Mouse (Mus musculus) forelimb bud, embryonic 11.5 days (tissue): ENCODE results near the gene Mrnip.
A peak's percentile ranks its signal among the peaks of the same experiment; 100 is the strongest.

Experiments
- DNase-seq: peaks from one replicate; pipeline ENCODE4 v3.0.0-alpha.2; 2012; ENCODE audit warnings: low read depth, low spot score

The Mrnip gene

GRCm38 (mm10) chr11:50159347-50159746 is 14.9 kb upstream of the Mrnip start:
- DNase-seq: no peak

GRCm38 (mm10) chr11:50161578-50162304 is 12.5 kb upstream of the Mrnip start:
- peak; percentile 55 for DNase-seq

DNA sequence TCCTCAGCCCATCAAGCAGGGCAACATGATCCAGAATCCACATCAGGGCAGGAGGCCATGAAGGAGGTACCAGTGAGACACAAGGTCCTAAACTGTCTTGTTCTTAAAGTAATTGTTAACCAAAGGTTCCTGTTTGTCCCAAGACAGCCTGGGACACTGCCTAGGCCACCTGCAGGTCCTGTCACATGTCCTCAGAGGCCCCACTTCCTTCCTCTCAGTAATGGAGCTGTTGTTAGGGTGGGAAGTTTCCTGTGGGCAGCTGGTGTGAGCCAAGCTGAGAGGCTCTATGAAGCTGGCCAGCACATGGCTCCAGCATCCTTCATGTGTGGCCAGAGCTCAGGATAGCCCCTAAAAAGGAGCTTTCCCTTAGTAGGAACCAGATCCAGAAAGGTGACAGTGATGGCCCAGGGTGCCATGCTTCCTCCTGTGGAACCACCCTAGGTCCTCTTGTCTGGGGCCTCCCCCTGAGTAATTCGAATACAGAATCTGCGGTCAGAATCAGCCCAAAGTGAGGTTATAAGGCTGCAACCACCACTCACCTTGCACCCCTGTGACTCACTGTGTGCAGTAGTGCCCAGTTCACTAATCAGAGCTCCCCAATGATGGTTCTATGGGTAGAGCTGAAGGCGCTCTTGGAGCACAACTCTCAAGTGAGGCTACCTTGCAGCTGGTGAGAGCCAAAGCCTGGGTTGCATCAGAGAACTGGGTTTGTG is 11.8 kb upstream of the Mrnip start:
- DNase-seq: no peak

- no peak for DNase-seq
Measured at GRCm38 (mm10) chr11:50168352-50168751, 5.9 kb upstream of the Mrnip start.

DNA sequence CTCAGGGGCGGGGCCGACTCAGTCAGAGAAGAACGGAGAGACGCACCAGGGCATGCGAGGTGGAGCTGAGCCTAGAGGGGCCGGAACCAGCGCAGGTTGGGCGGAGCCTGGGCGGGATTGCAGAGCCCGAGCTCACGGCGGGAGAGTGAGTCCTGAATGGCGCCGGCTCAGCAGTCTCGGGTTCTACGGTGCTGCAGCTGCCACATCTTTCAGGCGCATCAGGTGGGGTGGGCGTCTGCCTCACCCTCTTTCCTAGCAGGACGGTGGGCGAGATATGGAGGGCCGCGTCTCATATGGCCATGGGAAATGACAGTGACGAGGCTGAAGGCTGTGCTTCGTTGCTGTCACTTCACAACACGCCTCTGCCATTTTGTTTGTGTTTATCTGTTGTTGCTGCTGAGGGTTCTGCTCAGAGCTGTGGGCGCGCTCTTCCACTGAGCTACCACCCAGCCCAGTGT is 515 bp downstream of the Mrnip start:
- peak; percentile 94 for DNase-seq

GRCm38 (mm10) chr11:50176351-50176750 is 2.1 kb downstream of the Mrnip start:
- DNase-seq: no peak

- no peak for DNase-seq
Measured at GRCm38 (mm10) chr11:50177111-50177510, 2.9 kb downstream of the Mrnip start.

DNA sequence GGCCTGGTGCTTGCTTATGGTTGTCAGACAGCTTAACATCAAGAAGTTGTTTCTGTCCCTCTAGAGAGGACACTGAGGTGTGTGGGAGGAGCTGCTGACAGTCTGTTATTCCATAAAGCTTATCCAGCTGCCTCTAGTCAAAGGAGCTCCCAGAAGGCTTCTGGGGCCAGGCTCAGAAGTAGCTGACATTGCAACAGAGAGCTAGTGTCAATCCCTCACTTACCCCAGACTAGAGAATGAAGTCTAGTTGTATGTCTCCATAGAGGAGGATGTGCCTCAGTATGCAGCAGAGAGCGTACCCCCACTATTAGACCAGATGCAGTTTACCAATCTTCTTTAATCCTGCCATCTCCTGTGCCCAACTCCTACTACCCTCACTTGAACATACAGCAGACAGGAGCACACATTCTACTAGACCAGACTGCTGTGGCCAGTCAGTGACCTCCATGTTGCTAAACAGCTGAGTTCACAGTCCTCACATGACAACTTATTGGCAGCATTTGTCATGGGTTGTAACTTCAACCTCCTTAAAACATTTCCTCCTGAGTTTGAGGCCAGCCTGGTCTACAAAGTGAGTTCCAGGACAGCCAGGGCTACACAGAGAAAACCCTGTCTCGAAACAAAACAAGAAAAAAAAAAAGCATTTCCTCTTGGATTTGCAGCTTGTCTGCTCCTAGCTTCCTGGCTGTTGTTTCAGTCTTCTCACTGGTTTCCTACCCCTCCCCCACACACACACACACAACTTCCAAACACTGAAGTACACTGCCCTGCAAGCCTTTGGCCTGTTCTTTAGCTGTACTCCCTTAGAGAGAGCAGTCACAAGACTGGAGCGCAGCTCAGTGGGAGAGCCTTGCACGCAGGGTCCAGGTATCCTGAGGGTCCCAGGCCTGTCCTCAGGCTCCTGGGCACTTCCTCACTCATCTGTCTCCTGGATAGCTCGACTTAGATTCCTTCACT is 4.6 kb downstream of the Mrnip start:
- no peak for DNase-seq

GRCm38 (mm10) chr11:50180478-50181231 is 6.4 kb downstream of the Mrnip start:
- no peak for DNase-seq

- no peak for DNase-seq
Measured at GRCm38 (mm10) chr11:50182702-50183101, 8.5 kb downstream of the Mrnip start.

GRCm38 (mm10) chr11:50184788-50185187 is 10.5 kb downstream of the Mrnip start:
- no peak for DNase-seq

DNA sequence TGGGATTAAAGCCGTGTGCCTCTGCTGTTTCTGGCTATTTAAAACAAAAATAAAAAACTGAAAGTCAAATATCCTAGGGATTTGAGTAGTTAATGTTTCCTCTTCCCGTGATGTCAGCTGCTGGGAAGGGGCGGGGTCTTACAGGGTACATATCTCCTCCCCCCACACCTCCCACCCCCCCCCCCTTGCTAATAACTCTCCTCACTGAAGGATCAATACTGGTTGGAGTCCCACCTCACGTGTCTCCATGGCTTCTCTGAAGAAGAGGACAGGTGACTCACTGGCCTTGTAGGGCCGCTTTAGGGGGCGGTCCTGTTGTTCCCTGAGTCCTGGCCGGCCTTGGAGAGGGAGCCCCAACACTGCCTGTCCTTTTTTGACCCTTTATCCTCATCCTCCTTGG is 14.4 kb downstream of the Mrnip start:
- DNase-seq: no peak

GRCm38 (mm10) chr11:50190362-50190761 is 16.1 kb downstream of the Mrnip start:
- DNase-seq: no peak

GRCm38 (mm10) chr11:50192278-50192677 is 18.0 kb downstream of the Mrnip start:
- no peak for DNase-seq

DNA sequence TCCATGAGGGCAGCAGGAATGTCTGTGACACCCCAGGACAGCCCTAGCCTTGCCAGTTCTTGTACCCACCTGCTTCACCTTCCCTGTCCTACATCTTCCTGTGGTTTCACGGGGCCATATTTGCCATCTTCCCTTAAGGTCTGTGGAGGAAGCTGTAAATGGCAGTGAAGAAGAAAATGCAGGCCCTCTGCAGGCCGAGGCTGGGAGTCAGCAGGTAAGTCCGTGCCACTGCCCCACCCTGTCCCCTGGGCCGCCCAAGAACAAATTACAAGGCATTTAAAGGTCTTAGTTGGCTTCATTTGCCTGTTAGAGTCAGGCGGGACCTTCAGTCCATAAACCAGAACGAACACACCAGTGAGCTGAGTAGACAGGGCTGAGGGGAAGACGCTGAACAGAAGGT is 19.8 kb downstream of the Mrnip start:
- no peak for DNase-seq

GRCm38 (mm10) chr11:50194793-50195192 is 20.5 kb downstream of the Mrnip start:
- DNase-seq: no peak

- no peak for DNase-seq
Measured at GRCm38 (mm10) chr11:50197500-50197899, 23.3 kb downstream of the Mrnip start.

DNA sequence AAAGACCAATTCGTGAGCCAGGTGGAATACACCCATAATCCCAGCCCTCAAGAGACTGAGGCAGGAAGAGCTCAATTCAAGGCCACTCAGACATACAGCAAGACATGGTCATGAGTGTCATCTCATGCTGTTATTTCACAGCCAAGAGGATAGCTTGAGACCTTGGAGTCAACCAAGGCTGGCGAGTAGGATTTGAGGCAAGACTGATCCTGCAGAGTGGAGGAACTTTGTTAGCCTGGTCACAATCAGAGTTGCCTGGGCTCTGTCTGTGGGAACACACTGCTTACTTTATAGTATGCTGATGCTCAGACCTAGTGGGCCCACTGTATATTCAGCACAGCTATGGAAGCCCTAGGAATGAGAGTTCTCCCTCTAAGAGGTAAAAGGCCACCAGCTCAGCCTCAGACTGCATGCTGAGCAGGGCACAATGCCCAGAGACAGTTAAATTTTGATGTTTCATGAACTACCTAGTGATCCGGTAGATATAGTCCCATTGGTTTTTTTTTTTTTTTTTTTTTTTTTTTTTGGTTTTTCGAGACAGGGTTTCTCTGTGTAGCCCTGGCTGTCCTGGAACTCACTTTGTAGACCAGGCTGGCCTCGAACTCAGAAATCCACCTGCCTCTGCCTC is 24.1 kb downstream of the Mrnip start:
- no peak for DNase-seq

DNA sequence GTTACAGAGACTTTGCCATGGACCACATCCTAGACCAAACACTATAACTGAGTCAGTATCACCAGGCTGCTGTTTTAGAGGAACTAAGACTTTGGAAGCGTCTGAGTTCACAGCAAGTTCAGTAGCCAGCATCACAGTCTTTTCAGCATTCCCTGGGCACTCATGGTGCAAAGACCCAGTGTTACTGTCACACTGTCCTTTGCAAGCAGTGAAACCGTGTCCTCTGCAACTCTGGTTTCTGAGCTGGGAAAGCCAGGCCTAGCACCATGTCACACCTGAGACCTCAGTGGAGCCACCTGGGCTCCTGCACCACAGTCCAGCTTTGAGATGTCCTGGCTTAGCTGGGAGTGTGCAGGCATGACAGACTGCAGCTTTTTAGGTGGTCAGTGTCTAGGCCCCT is 24.7 kb downstream of the Mrnip start:
- no peak for DNase-seq

DNA sequence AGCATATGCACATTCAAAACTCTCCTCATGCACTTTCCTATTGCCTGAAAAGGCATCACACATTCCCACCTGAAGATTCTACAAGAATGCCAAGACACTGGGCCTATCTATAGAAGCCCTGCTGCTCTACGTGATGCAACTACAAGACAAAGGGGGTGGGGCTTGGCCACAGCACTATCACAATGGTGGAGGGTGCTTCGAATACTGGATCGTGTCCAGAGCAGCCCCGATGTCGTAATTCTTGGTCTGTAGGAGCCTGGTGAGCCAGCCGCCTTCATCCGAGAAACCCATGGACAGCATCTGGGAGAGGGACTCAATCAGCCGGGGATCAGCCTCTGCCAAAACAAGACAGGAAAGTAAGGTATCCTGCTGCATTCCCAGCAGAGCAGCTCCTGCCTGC is 26.4 kb downstream of the Mrnip start:
- DNase-seq: no peak

DNA sequence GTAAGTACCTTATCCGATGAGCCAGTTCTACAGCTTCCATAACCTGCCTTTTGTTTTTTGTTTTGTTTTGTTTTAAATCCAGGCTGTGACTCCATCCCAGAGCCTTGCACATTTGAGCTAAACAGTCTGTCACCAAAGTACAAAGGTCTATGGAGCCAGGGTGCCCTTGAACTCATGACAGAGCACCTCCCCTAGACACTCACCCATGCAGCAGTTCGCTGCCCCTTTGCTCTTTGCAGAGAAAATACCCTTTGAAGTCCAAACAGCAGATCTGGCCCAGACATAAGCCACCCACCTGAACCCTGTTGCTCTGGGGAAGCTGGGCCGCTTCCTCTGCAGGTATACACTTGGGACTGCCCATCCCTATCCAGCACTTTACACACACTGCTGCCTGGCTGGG is 27.3 kb downstream of the Mrnip start:
- no peak for DNase-seq
